Mouse (Mus musculus): ENCODE results near the gene Kcnn1. TPM values are rescaled to one million over a fixed set of nuclear protein-coding genes. Genes with fewer than 3 reads are reported as not detected.

The Kcnn1 gene
- polyA plus RNA-seq, 1 experiment from 2014 or later, result 1.8 TPM

DNA sequence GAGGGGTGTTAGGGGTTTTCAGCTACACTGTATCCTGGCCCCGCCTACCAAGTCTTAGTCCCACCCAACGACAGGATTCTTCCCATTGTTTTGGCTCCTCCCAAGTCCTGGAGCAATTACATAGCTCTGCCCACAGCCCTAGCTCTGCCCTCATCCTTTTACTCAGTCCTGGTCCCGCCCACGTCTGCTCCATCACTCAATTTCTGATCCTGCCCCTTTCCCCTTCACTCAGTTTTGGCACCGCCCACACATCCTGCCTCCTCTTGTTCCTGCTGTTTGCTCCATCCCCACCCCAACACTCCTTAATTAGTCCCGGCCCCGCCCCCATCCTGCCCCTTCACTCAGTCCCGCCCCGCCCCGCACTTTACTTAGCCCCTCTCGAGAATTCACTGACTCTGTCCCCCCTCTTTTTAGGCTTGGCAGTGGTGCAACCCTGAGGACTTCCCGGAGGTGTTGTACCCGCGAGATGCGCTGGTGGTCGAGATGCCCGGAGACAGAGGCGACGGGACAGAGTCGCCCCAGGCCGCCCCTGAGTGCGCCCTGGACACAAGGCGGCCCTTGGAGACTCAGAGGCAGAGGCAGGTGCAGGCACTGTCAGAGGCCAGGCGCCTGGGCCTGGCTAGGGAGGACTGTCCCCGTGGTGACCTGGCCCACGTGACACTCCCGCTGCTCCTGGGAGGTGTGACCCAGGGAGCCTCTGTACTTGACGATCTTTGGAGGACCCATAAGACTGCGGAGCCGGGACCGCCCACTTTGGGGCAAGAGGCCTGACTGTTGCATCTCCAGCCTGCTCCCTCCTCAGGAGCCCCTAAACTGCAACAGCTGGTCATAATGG, 42.7 kb downstream of the Kcnn1 start:
- peaks cover 3% of the 10 kb centered on the region in 2 experiments; a peak in 1 of 4 replicates for H3K4me1 ChIP-seq (ENCODE audit: control insufficient read depth in 2 of 2, insufficient read depth in 2 of 2, low read length in 2 of 2)
- no peaks in the 10 kb centered on the region for H3K36me3 ChIP-seq (ENCODE audit: control insufficient read depth, insufficient read depth, low read length)
- peaks cover 47% of the 10 kb centered on the region for H3K27me3 ChIP-seq (ENCODE audit: control insufficient read depth, insufficient read depth, low read length)
- peak overlapping the region; percentile 35 for H3K4me2 ChIP-seq (ENCODE audit: low read length)
- H3K9ac ChIP-seq (ENCODE audit: low read length), result no peak overlapping the region
- no peak overlapping the region for H3K27ac ChIP-seq (replicated peaks in 1 of 2; ENCODE audit: control insufficient read depth in 1 of 2, insufficient read depth in 1 of 2, low read depth in 2 of 2, low read length in 2 of 2)
- 3% methylated on average over 31 of the region's 31 CpGs for WGBS
- ATAC-seq (ENCODE audit: insufficient number of reproducible peaks, insufficient read depth, low FRiP score, low read depth), result peak; percentile 51
- peaks cover 11% of the 10 kb centered on the region for H3K9me3 ChIP-seq (ENCODE audit: control insufficient read depth, low read length)
- H3K4me3 ChIP-seq (ENCODE audit: control insufficient read depth in 1 of 2, insufficient read depth in 1 of 2, low read depth in 1 of 2, low read length in 2 of 2), result peak overlapping the region in 1 of 2 experiments; percentile 4; a peak in 1 of 4 replicates

- Histone ChIP-seq H3K9ac (ENCODE audit: low read length) (no peak overlapping the region), H3K4me1 (ENCODE audit: control insufficient read depth in 2 of 2, insufficient read depth in 2 of 2, low read length in 2 of 2) (peaks cover 3% of the 10 kb centered on the region in 2 experiments; a peak in 1 of 4 replicates), H3K36me3 (ENCODE audit: control insufficient read depth, insufficient read depth, low read length) (no peaks in the 10 kb centered on the region), H3K27ac (replicated peaks in 1 of 2; ENCODE audit: control insufficient read depth in 1 of 2, insufficient read depth in 1 of 2, low read depth in 2 of 2, low read length in 2 of 2) (no peak overlapping the region), H3K4me2 (ENCODE audit: low read length) (peak overlapping the region; percentile 38), H3K9me3 (ENCODE audit: control insufficient read depth, low read length) (peaks cover 11% of the 10 kb centered on the region), H3K27me3 (ENCODE audit: control insufficient read depth, insufficient read depth, low read length) (peaks cover 44% of the 10 kb centered on the region), H3K4me3 (ENCODE audit: control insufficient read depth in 1 of 2, insufficient read depth in 1 of 2, low read depth in 1 of 2, low read length in 2 of 2) (no peak overlapping the region)
- WGBS, result 8% methylated on average over 30 of the region's 30 CpGs
- no peak for ATAC-seq (ENCODE audit: insufficient number of reproducible peaks, insufficient read depth, low FRiP score, low read depth)
These were observed 46.4 kb downstream of the Kcnn1 start for GRCm38 (mm10) chr8:70816679-70817078.

DNA sequence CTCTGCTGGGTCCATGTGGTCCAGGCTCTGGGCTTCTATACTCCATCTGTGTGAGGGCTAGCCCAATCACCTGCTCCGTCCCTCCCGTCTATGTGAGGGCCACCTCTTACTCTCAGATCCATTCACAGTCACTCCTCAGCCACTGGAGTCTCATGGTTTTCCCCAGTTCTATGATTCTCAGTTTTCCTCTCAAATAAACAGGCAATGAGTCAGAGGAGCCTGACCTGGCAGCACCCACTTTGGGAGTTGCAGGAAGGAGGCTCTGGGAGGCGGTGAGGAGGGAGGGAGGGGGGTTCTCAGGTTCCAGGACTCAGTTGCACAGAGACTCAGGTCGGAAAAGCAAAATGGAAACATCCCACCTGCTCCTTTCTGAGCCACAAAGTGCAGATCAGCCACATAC, 50.2 kb downstream of the Kcnn1 start:
- Histone ChIP-seq H3K36me3 (ENCODE audit: control insufficient read depth, insufficient read depth, low read length) (no peaks in the 10 kb centered on the region), H3K4me2 (ENCODE audit: low read length) (no peak overlapping the region), H3K27ac (replicated peaks in 1 of 2; ENCODE audit: control insufficient read depth in 1 of 2, insufficient read depth in 1 of 2, low read depth in 2 of 2, low read length in 2 of 2) (no peak overlapping the region), H3K4me1 (ENCODE audit: control insufficient read depth in 2 of 2, insufficient read depth in 2 of 2, low read length in 2 of 2) (peaks cover 3% of the 10 kb centered on the region in 2 experiments; a peak in 2 of 4 replicates), H3K27me3 (ENCODE audit: control insufficient read depth, insufficient read depth, low read length) (peaks cover 29% of the 10 kb centered on the region), H3K9me3 (ENCODE audit: control insufficient read depth, low read length) (0 out of 2 replicates have a peak, but pooled peaks cover 3% of the 10 kb centered on the region), H3K4me3 (ENCODE audit: control insufficient read depth in 1 of 2, insufficient read depth in 1 of 2, low read depth in 1 of 2, low read length in 2 of 2) (no peak overlapping the region), H3K9ac (ENCODE audit: low read length) (no peak overlapping the region)
- ATAC-seq (ENCODE audit: insufficient number of reproducible peaks, insufficient read depth, low FRiP score, low read depth), result no peak
- 55% methylated on average over 4 of the region's 4 CpGs for WGBS

- Histone ChIP-seq H3K4me1 (ENCODE audit: control insufficient read depth in 2 of 2, insufficient read depth in 2 of 2, low read length in 2 of 2) (peaks cover 3% of the 10 kb centered on the region in 2 experiments; a peak in 2 of 4 replicates), H3K4me3 (ENCODE audit: control insufficient read depth in 1 of 2, insufficient read depth in 1 of 2, low read depth in 1 of 2, low read length in 2 of 2) (no peak overlapping the region), H3K36me3 (ENCODE audit: control insufficient read depth, insufficient read depth, low read length) (no peaks in the 10 kb centered on the region), H3K27me3 (ENCODE audit: control insufficient read depth, insufficient read depth, low read length) (peaks cover 21% of the 10 kb centered on the region), H3K27ac (replicated peaks in 1 of 2; ENCODE audit: control insufficient read depth in 1 of 2, insufficient read depth in 1 of 2, low read depth in 2 of 2, low read length in 2 of 2) (no peak overlapping the region), H3K9me3 (ENCODE audit: control insufficient read depth, low read length) (no peaks in the 10 kb centered on the region), H3K9ac (ENCODE audit: low read length) (no peak overlapping the region), H3K4me2 (ENCODE audit: low read length) (no peak overlapping the region)
- no peak for ATAC-seq (ENCODE audit: insufficient number of reproducible peaks, insufficient read depth, low FRiP score, low read depth)
- WGBS, result 41% methylated on average over 4 of the region's 4 CpGs
These were observed 51.0 kb downstream of the Kcnn1 start for GRCm38 (mm10) chr8:70812055-70812454.

DNA sequence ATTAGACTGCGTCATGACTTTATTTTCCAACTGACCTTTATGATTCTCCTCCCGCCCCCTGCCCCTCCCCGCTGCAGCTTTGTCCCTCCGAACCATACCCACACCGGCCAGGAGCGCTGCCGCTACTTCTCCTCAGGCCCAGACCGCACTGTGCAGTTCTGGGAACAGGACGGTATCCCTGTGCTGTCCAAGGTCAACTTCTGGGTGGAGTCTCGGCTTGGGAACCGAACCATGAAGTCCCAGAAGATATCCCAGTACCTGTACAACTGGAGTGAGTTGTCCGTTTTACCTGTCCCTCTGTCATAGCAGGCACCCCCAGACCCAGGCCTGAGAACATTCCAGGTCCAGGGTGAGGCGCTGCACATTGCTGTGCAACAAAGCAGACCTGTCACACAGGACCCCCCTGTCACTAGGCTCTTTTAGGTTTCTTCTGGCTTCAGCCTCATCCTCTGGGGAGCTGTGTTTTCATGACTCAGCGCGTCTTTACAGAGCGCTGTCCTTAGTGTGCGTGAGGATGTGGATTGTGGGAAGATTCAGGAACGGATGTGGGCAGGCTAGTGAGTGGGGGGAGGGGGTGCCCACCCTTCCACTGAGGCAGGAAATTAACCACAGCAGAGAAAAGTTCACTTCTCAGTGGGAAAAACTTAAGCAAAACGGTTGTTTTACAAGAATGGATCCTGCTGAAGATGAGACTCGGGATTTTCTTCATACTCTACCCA, 51.9 kb downstream of the Kcnn1 start:
- Histone ChIP-seq H3K27ac (replicated peaks in 1 of 2; ENCODE audit: control insufficient read depth in 1 of 2, insufficient read depth in 1 of 2, low read depth in 2 of 2, low read length in 2 of 2) (no peak overlapping the region), H3K36me3 (ENCODE audit: control insufficient read depth, insufficient read depth, low read length) (no peaks in the 10 kb centered on the region), H3K4me3 (ENCODE audit: control insufficient read depth in 1 of 2, insufficient read depth in 1 of 2, low read depth in 1 of 2, low read length in 2 of 2) (no peak overlapping the region), H3K9me3 (ENCODE audit: control insufficient read depth, low read length) (no peaks in the 10 kb centered on the region), H3K4me2 (ENCODE audit: low read length) (no peak overlapping the region), H3K4me1 (ENCODE audit: control insufficient read depth in 2 of 2, insufficient read depth in 2 of 2, low read length in 2 of 2) (no peaks in the 10 kb centered on the region; a peak in 1 of 4 replicates), H3K27me3 (ENCODE audit: control insufficient read depth, insufficient read depth, low read length) (peaks cover 12% of the 10 kb centered on the region), H3K9ac (ENCODE audit: low read length) (no peak overlapping the region)
- no peak for ATAC-seq (ENCODE audit: insufficient number of reproducible peaks, insufficient read depth, low FRiP score, low read depth)
- WGBS, result 64% methylated on average over 20 of the region's 20 CpGs

DNA sequence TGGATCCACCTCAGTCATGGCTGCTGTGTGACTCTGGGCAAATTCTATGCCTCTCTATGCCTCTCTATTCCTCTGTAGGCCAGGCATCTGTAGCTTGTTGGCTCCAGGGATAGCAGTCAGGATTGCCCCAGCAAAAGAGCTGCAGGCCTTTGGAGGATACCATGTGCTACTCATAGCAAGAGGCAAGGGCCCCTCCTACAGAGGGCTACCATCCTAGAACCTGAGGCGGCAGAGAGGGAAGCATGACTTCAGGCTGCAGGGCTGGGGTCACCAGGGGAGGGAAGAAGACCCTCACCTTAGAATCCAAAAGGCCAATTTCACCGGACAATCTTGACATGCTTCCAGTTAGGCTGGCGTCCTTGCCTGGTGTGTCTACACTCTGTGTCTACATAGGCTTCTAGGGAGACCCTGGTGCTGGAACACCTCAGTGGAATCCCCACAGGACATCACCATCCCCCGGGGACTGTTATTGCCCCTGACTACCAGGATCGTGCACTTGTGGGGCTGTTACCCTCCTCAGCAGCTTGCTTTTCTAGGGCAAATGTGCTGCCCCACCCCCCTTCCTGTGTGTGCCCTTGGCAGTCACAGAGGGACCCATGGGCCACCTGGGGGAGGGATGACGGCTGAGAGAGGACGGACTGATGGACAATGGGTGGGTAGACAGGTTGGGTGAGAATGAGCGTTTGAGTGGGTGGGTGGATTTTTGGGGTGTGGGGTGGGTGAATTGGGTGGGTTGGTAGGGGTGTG, 53.9 kb downstream of the Kcnn1 start:
- Histone ChIP-seq H3K9ac (ENCODE audit: low read length) (no peak overlapping the region), H3K4me3 (ENCODE audit: control insufficient read depth in 1 of 2, insufficient read depth in 1 of 2, low read depth in 1 of 2, low read length in 2 of 2) (no peak overlapping the region), H3K4me1 (ENCODE audit: control insufficient read depth in 2 of 2, insufficient read depth in 2 of 2, low read length in 2 of 2) (peaks cover 2 to 6% of the 10 kb centered on the region in 2 experiments; a peak in 3 of 4 replicates), H3K27ac (replicated peaks in 1 of 2; ENCODE audit: control insufficient read depth in 1 of 2, insufficient read depth in 1 of 2, low read depth in 2 of 2, low read length in 2 of 2) (no peak overlapping the region), H3K27me3 (ENCODE audit: control insufficient read depth, insufficient read depth, low read length) (peaks cover 11% of the 10 kb centered on the region), H3K36me3 (ENCODE audit: control insufficient read depth, insufficient read depth, low read length) (no peaks in the 10 kb centered on the region), H3K4me2 (ENCODE audit: low read length) (no peak overlapping the region), H3K9me3 (ENCODE audit: control insufficient read depth, low read length) (no peaks in the 10 kb centered on the region)
- ATAC-seq (ENCODE audit: insufficient number of reproducible peaks, insufficient read depth, low FRiP score, low read depth), result no peak
- 76% methylated on average over 8 of the region's 8 CpGs for WGBS

- 64% methylated on average over 5 of the region's 5 CpGs for WGBS
- peaks cover 17% of the 10 kb centered on the region for H3K27me3 ChIP-seq (ENCODE audit: control insufficient read depth, insufficient read depth, low read length)
- no peak within 1 kb of the TSS for H3K27ac ChIP-seq (replicated peaks in 1 of 2; ENCODE audit: control insufficient read depth in 1 of 2, insufficient read depth in 1 of 2, low read depth in 2 of 2, low read length in 2 of 2)
- peaks cover 4 to 8% of the 10 kb centered on the region in 2 experiments; a peak in 3 of 4 replicates for H3K4me1 ChIP-seq (ENCODE audit: control insufficient read depth in 2 of 2, insufficient read depth in 2 of 2, low read length in 2 of 2)
- H3K9me3 ChIP-seq (ENCODE audit: control insufficient read depth, low read length), result no peaks in the 10 kb centered on the region
- H3K36me3 ChIP-seq (ENCODE audit: control insufficient read depth, insufficient read depth, low read length), result no peaks in the 10 kb centered on the region
- no peak within 1 kb of the TSS for H3K4me3 ChIP-seq (ENCODE audit: control insufficient read depth in 1 of 2, insufficient read depth in 1 of 2, low read depth in 1 of 2, low read length in 2 of 2)
- no peak within 1 kb of the TSS for H3K9ac ChIP-seq (ENCODE audit: low read length)
- no peak for ATAC-seq (ENCODE audit: insufficient number of reproducible peaks, insufficient read depth, low FRiP score, low read depth)
- H3K4me2 ChIP-seq (ENCODE audit: low read length), result no peak within 1 kb of the TSS
These were observed 54.8 kb downstream of the Kcnn1 start, which contains the start of gene Il12rb1 for GRCm38 (mm10) chr8:70808239-70808638. Gene Il12rb1 (plus strand): TSS chr8:70808449.
